Mouse (Mus musculus): ENCODE data around the gene Rapgef3. TPM values are rescaled to one million over a fixed set of nuclear protein-coding genes. Genes with fewer than 3 reads are reported as not detected.

Rapgef3 gene
- polyA plus RNA-seq, 1 experiment = 36.5 TPM

- H3K27ac ChIP-seq (ENCODE audit: insufficient read depth, low read length) = no peak within 1 kb of the TSS
- TF ChIP-seq CTCF (IDR thresholded peaks at IDR 0.05; ENCODE audit: borderline replicate concordance, insufficient read depth, low read depth, low read length) (no peak), POLR2A (IDR thresholded peaks at IDR 0.05; ENCODE audit: borderline replicate concordance, insufficient read depth, low read length) (no peak)
- H3K27me3 ChIP-seq (ENCODE audit: control insufficient read depth, insufficient read depth, low read length) = no peaks in the 10 kb centered on the region
- no peak for DNase-seq
- H3K4me1 ChIP-seq (ENCODE audit: control insufficient read depth, insufficient read depth, low read length) = no peaks in the 10 kb centered on the region
- WGBS = 88% methylated on average over 8 of the region's 8 CpGs
- no peak within 1 kb of the TSS for H3K4me3 ChIP-seq (replicated peaks; ENCODE audit: insufficient read depth, low read depth, low read length)
Measured at GRCm38 (mm10) chr15:97778311-97779098, 10.7 kb upstream of the Rapgef3 start, which contains the start of gene Slc48a1. Slc48a1 (plus strand) TSS chr15:97778520.

DNA sequence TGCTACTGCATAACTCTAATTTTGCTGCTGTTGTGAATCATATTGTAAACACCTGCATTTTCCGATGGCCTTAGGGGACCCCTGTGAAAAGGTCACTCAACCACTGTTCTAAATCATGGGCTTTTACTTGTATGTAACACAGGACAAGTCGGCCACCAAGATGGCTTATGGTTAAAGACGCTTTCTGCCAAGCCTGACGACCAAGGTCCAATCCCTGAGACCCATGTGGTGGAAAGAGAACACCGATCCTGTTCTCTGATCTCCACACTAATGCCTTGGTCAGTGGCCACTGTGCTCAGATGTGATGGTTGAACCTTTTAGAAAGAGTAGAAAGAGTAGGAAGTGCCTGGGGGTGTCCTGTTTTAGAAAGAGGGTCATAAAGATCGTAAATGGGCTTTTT, 9.1 kb upstream of the Rapgef3 start:
- no peaks in the 10 kb centered on the region for H3K27me3 ChIP-seq (ENCODE audit: control insufficient read depth, insufficient read depth, low read length)
- WGBS = 85% methylated on average over 6 of the region's 6 CpGs
- no peaks in the 10 kb centered on the region for H3K4me1 ChIP-seq (ENCODE audit: control insufficient read depth, insufficient read depth, low read length)
- H3K27ac ChIP-seq (ENCODE audit: insufficient read depth, low read length) = no peak overlapping the region
- TF ChIP-seq CTCF (IDR thresholded peaks at IDR 0.05; ENCODE audit: borderline replicate concordance, insufficient read depth, low read depth, low read length) (no peak), POLR2A (IDR thresholded peaks at IDR 0.05; ENCODE audit: borderline replicate concordance, insufficient read depth, low read length) (no peak)
- no peak overlapping the region for H3K4me3 ChIP-seq (replicated peaks; ENCODE audit: insufficient read depth, low read depth, low read length)
- no peak for DNase-seq

- TF ChIP-seq CTCF (IDR thresholded peaks at IDR 0.05; ENCODE audit: borderline replicate concordance, insufficient read depth, low read depth, low read length) (peak; percentile 88), POLR2A (IDR thresholded peaks at IDR 0.05; ENCODE audit: borderline replicate concordance, insufficient read depth, low read length) (no peak)
Measured at GRCm38 (mm10) chr15:97776514-97776913, 8.7 kb upstream of the Rapgef3 start.

DNA sequence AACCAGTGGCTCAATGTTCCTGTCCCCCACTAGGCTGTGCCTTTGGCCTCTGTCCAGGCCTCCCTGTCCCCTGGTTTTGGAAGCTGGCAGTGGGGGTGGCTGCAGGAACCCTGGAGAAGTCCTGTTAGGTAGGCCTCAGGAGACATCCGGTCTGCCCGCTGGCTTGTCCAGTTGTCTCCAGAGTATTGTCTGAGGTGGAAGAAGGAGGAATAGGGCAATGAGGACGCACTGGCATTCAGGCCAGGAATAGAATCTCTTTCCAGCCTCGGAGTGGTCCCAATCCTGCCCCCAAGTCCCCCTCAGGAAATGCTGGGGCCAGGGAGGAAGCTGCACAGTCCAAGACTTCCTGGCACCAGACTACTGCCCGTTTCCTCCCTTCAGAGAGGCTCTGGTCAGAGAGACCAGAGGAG, 6.2 kb upstream of the Rapgef3 start:
- TF ChIP-seq CTCF (IDR thresholded peaks at IDR 0.05; ENCODE audit: borderline replicate concordance, insufficient read depth, low read depth, low read length) (no peak), POLR2A (IDR thresholded peaks at IDR 0.05; ENCODE audit: borderline replicate concordance, insufficient read depth, low read length) (no peak)
- no peaks in the 10 kb centered on the region for H3K27me3 ChIP-seq (ENCODE audit: control insufficient read depth, insufficient read depth, low read length)
- WGBS = 57% methylated on average over 5 of the region's 5 CpGs
- no peak overlapping the region for H3K27ac ChIP-seq (ENCODE audit: insufficient read depth, low read length)
- DNase-seq = no peak
- H3K4me1 ChIP-seq (ENCODE audit: control insufficient read depth, insufficient read depth, low read length) = no peaks in the 10 kb centered on the region
- no peak overlapping the region for H3K4me3 ChIP-seq (replicated peaks; ENCODE audit: insufficient read depth, low read depth, low read length)

More at GRCm38 (mm10) chr15:97776514-97776913, 8.7 kb upstream of the Rapgef3 start:
- no peak overlapping the region for H3K27ac ChIP-seq (ENCODE audit: insufficient read depth, low read length)
- no peaks in the 10 kb centered on the region for H3K27me3 ChIP-seq (ENCODE audit: control insufficient read depth, insufficient read depth, low read length)
- H3K4me1 ChIP-seq (ENCODE audit: control insufficient read depth, insufficient read depth, low read length) = no peaks in the 10 kb centered on the region
- peak; percentile 66 to 76 for DNase-seq
- WGBS = 13% methylated on average over 8 of the region's 8 CpGs
- no peak overlapping the region for H3K4me3 ChIP-seq (replicated peaks; ENCODE audit: insufficient read depth, low read depth, low read length)

GRCm38 (mm10) chr15:97773108-97773507, 5.3 kb upstream of the Rapgef3 start:
- Histone ChIP-seq H3K4me3 (replicated peaks; ENCODE audit: insufficient read depth, low read depth, low read length) (no peak overlapping the region), H3K4me1 (ENCODE audit: control insufficient read depth, insufficient read depth, low read length) (no peaks in the 10 kb centered on the region), H3K27ac (ENCODE audit: insufficient read depth, low read length) (no peak overlapping the region), H3K27me3 (ENCODE audit: control insufficient read depth, insufficient read depth, low read length) (no peaks in the 10 kb centered on the region)
- whole genome bisulfite sequencing = 39% methylated on average over 5 of the region's 5 CpGs
- no peak for DNase-seq
- TF ChIP-seq POLR2A (IDR thresholded peaks at IDR 0.05; ENCODE audit: borderline replicate concordance, insufficient read depth, low read length) (no peak), CTCF (IDR thresholded peaks at IDR 0.05; ENCODE audit: borderline replicate concordance, insufficient read depth, low read depth, low read length) (no peak)

- 77% methylated on average over 8 of the region's 8 CpGs for WGBS
- Histone ChIP-seq H3K4me1 (ENCODE audit: control insufficient read depth, insufficient read depth, low read length) (0 out of 2 replicates have a peak, but pooled peaks cover 3% of the 10 kb centered on the region), H3K27ac (ENCODE audit: insufficient read depth, low read length) (no peak overlapping the region), H3K27me3 (ENCODE audit: control insufficient read depth, insufficient read depth, low read length) (no peaks in the 10 kb centered on the region), H3K4me3 (replicated peaks; ENCODE audit: insufficient read depth, low read depth, low read length) (no peak overlapping the region)
- no peak for TF ChIP-seq CTCF (IDR thresholded peaks at IDR 0.05; ENCODE audit: borderline replicate concordance, insufficient read depth, low read depth, low read length)
- no peak for TF ChIP-seq POLR2A (IDR thresholded peaks at IDR 0.05; ENCODE audit: borderline replicate concordance, insufficient read depth, low read length)
- no peak for DNase-seq
Measured at GRCm38 (mm10) chr15:97770280-97770679, 2.5 kb upstream of the Rapgef3 start.

DNA sequence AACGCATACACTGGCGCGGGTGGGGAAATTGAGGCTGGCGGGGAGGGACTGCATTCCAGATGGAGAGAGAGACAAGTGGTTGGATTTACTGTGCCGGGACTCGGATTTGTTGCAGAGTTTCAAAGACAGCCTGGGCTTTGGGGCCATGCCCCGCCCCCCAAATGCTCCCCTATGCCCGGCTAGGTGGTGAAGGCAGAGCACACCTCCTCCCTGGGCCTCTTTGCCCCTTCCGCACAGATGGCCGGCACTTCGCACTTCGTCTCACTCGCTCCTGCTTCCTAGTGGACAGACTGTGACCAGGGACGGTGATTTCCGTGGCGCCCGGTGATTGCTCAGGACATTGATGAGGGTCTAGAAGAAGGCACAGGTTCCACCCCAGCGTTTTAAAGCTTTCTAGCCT, 420 bp upstream of the Rapgef3 start:
- no peak overlapping the region for H3K27ac ChIP-seq (ENCODE audit: insufficient read depth, low read length)
- 0 out of 2 replicates have a peak, but pooled peaks cover 3% of the 10 kb centered on the region for H3K4me1 ChIP-seq (ENCODE audit: control insufficient read depth, insufficient read depth, low read length)
- 2% methylated on average over 18 of the region's 18 CpGs for WGBS
- no peaks in the 10 kb centered on the region for H3K27me3 ChIP-seq (ENCODE audit: control insufficient read depth, insufficient read depth, low read length)
- TF ChIP-seq POLR2A (IDR thresholded peaks at IDR 0.05; ENCODE audit: borderline replicate concordance, insufficient read depth, low read length) (no peak), CTCF (IDR thresholded peaks at IDR 0.05; ENCODE audit: borderline replicate concordance, insufficient read depth, low read depth, low read length) (no peak; the same call in 1 of the 2 replicates)
- DNase-seq = peak; percentile 32 to 40
- H3K4me3 ChIP-seq (replicated peaks; ENCODE audit: insufficient read depth, low read depth, low read length) = peak overlapping the region; percentile 41
